Mouse (Mus musculus): ENCODE data around the gene Ciao2a.
A peak's percentile ranks its signal among the peaks of the same experiment; 100 is the strongest.

The Ciao2a gene

DNA sequence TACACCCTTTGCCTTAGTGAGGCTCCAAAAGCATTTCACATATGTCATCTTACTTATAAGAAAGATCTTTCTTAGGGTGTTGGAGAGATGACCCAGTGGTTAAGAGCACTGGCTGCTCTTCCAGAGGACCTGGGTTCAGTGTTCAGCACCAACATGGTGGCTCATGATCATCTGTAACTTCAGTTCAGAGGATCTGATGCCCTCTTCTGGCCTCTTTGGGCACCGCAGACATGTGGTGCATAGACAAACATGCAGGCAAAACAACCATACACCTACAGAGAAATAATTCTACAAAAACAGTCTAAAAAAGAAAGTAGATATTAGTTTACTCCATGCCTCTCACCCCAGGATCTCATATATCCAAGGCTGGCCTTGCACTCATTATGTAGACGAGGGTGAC is 33.7 kb downstream of the Ciao2a start:
- no peak for DNase-seq (ENCODE audit: inconsistent ontology term)

DNA sequence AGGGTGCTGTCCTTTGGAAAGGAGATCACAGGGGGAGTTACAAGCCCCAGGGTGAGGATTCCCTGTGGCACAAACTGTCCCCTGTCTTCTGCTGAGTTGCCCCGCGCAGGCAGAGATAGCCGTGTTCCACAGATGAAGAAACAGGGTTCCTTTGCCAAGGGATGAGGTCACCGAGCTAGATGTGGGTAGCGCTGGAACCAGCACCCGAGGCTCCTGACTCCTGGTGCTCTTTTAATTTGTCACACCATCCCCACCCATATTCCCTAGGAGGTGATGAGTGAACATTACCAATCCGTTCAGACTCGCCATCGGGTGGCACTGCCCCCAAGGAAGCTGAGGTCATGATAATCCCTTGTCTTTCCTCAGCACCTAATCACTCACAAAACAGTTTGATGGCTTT is 36.6 kb downstream of the Ciao2a start:
- no peak for DNase-seq (ENCODE audit: inconsistent ontology term)

DNA sequence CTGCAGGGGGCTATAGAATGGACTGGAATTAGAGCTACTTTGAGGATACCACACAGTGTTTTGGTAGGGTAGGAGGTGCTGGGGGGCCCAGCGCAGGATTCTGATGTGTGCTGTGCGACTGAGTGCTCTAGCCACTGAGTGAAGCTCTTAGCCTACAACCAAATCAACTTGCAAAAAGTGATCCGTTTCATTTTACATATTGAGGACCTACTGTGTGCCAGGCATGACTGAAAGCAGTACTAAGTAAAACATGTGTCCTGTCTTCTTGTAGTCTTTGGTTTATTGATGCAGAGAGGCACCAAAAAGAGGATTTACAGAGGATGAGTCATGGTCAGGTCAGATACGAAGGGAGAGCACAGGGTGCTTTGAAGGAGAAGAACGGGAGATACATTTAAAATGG is 40.8 kb downstream of the Ciao2a start:
- DNase-seq (ENCODE audit: inconsistent ontology term), result no peak

DNA sequence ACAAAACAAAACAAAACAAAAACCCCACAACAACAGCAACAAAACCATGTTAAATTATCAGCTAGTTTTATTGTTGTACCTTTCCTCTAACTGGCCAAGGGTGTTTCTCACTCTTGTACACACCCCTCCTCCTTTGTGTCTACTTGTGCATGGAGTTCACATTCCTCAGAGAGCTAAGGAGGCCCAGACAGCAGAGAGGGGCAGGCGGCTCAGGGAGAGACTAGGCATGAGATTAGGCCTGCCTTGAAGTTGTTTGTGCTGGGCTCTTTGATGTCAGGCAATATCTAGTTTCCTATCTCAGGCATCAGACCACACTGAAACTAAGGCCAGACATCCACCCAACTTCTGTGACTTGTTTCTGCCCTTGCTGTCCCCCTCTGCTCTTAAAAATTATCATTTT is 41.8 kb downstream of the Ciao2a start:
- DNase-seq (ENCODE audit: inconsistent ontology term), result no peak

DNA sequence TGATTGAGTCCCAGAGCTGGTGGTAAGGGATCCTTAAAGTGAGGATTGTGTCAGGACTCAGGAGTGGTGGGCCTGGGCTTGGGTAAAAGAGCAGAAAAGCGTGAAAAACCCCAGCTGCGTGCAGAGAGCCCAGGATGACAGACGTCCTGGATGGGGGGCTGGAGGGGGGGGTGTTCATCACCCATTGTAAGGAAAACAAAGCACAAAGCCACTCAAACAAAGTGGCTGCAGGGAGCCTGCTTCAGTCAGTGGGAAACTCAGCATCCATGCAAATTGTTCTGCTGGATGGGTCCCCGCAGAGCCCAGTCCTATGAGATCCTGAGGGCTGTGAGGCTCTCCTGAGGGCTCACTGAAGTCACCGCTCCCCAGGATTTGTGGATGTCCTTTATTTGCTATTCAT is 44.1 kb downstream of the Ciao2a start:
- DNase-seq (ENCODE audit: inconsistent ontology term), result peak; percentile 19

DNA sequence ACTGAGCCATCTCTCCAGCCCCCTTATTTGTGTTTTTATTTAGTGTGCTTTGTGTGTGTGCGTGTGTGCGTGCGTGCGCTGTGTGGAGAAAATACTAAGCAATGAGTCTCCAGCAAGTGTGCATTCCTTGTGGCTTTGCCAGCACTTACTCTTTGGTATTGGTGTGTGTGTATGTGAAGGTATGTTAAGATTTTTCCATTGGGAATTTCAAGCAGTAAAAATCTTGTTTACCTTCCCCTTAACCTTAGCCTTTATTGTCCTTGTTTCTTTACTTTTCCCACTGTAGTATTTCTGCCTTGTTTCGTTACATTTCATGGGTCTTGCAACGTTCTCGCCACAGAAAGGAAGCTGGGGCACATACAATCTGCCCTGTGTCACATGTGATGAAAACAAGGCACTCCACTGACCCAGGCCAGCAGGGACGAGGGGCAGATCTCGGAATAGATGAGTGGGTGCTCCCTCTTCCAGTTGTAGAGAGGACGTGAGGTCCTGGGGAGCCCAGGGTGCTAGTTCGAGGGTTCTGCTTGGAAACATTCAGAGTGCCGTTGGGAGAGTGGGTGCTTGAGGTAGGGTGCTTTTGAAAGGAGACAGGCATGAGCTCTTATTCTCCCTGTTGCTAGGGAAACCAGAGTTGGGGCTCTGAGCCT is 45.0 kb downstream of the Ciao2a start:
- DNase-seq (ENCODE audit: inconsistent ontology term), result no peak

DNA sequence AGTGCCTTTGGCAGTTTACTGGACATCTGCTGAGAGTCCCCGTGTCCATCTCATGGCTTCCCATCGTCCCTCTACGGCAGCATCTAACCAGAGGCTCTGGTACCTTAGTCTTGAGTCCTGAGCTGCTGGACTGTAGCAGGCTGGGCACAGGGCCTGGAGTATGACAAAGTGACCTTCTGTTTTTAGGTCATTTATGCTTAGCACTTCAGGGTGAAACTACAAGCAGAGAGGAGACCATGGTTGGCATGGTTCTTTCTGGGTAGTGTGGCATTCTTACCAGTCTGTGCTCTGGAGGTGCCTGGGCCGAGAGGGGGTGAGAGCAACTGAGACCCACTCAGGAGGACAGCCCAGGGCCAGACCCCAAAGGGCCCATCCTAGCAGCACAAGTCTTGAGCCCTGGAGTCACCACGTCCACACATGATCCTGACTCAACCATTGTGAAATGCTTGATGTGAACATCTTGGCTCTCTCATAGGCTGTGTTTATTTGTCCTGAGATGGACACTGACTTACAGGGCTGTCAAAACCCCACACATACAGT is 47.0 kb downstream of the Ciao2a start:
- no peak for DNase-seq (ENCODE audit: inconsistent ontology term)

GRCm38 (mm10) chr9:66174985-66175384 is 48.6 kb downstream of the Ciao2a start:
- DNase-seq (ENCODE audit: inconsistent ontology term), result no peak

DNA sequence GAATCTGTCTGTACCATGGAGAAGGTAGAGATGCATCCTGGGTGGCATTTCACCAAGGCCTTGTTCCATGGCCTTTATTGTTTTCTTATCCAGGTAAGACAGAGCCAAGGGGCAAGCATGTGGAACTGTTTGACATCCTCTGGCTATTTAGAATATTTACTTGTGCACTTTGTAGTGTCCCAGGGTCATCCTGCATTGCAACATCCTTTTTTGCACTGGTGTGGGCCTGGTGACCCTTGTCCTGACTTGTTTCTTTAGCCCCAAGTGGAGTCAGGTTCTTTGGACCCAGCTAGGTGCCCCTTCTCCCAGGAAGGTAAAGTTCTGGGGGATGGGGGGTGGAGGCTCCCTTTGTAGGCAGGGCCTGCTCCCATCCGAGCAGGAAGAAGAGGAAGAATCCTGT is 51.6 kb downstream of the Ciao2a start:
- DNase-seq (ENCODE audit: inconsistent ontology term), result no peak

DNA sequence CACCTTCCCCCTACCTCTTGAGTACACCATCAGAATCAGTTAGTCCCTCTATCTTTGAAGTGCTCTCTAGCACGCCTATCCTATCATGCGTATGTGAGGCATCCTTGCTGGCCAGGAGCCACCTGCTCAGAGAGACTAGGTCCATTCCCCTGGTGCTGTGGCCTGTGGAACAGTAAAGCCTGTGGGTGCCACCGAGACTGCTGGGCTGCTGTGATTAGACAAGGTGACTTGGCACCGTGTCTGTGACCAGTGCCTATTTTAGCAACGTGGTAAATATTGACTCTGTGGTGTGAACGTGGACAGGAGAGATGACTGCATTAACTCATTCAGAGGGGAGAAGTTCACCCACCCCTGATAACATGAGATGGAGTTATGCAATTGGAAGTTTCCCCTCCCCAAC is 53.4 kb downstream of the Ciao2a start:
- no peak for DNase-seq (ENCODE audit: inconsistent ontology term)

DNA sequence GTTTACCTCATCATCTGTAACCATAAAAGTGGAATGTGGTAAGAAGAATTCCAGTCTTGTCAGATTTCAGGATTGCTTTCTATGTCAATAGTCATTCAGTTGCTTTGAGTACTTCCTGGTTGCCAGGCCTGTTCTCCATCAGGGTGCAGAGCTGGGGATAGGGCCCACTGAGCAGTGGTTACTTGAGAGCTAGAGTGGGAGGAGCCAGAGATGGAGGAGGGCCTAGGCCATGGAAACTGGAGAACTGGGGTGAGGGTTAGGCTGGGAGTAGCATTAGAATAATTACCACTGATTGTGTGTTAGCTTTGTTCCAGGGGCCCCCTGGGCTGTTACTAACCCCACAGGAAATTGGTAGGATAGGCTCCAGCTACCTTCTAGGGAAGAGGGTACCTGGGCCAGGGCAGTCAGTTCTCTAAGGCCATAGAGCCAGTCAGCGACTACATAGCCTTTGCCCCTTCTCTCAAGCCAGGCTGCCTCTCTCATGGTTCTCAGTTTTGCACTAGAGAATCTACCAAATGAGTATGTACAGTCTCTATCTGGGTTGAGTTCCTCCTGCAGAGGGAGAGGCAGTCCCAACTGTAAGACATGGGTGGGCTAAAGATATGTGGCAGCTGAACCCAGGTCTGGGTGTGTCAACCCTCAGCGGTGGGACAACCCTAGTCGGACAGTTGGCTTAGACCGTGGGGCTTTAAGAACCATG is 54.9 kb downstream of the Ciao2a start:
- DNase-seq (ENCODE audit: inconsistent ontology term), result no peak

DNA sequence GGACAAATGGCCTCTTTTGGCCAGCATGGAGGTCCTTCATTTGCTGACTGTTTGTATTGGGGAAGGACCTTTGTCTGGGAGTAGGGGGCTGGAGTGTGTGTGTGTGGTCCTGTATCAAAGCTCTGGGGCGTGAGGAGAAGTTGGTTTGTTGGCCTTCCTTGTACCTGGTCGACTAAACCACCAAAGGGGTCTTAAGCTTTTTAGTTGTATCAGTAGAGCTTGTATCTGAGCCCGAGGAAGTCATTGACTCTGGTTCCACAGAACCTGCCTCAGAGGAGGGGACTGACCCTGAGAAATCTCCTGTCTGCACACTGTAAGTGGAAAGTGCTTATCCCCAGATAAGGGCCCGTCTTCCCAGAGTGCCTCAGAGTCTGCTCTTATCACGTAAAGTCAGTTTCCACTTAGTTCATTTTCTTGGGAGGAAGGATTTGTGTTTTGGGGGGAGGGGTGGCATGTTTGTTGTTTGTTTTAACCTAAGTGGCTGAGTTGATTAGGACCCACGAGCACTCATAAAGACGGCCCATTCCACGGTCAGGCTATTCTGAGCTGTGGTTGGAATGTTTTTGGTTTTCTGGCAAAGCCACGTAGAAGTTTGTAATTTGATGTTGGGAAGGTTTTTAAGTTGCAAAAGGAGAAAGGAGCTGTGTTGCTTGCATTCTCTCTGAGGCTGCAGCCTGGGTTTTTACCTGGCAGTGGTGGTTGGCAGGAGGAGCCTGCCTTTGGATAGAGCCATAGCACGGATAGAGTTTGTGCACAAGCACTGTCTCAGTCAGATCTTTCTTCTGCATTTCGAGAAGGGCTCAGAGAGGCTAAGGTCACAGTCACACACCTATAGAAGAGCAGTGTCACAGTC is 55.6 kb downstream of the Ciao2a start:
- no peak for DNase-seq (ENCODE audit: inconsistent ontology term)

DNA sequence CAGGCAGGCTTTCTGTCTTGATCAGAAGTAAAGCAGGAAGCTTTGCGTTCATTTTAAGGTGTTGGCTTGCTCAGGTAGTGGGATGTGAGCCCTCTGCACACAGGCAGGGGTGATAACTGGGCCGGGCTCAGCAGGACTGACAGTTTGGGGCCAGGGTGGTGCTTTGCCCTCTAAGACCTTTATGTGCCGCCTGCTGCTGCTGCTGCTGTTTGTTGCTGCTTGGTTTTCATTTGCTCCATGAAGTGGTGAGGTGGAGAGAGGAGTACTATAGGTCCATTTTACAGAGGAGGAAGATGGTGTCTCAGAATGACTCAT is 56.2 kb downstream of the Ciao2a start:
- DNase-seq (ENCODE audit: inconsistent ontology term), result no peak

DNA sequence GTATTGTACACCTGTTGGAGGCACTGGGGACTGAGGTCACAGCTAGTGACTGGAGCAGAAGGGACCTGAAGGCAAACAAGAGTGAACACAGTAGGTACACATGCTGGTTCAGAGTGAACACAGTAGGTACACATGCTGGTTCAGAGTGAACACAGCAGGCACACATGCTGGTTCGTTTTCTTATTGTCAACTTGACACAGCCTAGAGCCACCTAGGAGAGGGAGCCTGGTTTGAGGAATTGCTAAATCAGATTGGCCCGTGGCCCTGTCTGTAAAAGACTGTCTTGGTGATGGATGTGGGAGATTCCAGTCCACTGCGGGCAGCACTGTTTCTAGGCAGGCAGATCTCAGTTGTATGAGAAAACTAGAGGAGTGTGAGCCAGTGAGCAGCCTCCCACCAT is 56.6 kb downstream of the Ciao2a start:
- no peak for DNase-seq (ENCODE audit: inconsistent ontology term)

GRCm38 (mm10) chr9:66184572-66184971 is 58.2 kb downstream of the Ciao2a start:
- no peak for DNase-seq (ENCODE audit: inconsistent ontology term)

- no peak for DNase-seq (ENCODE audit: inconsistent ontology term)
These were observed 60.0 kb downstream of the Ciao2a start for GRCm38 (mm10) chr9:66186426-66186825.

Measured in Muller cell, postnatal 12 days (primary cell).